Mouse (Mus musculus): ENCODE results near the gene Faf2. TPM values are rescaled to one million over a fixed set of nuclear protein-coding genes. Genes with fewer than 3 reads are reported as not detected.
A peak's percentile ranks its signal among the peaks of the same experiment; 100 is the strongest.

Faf2 gene
- polyA plus RNA-seq, 1 experiment from 2014 or later, result 69.9 TPM

DNA sequence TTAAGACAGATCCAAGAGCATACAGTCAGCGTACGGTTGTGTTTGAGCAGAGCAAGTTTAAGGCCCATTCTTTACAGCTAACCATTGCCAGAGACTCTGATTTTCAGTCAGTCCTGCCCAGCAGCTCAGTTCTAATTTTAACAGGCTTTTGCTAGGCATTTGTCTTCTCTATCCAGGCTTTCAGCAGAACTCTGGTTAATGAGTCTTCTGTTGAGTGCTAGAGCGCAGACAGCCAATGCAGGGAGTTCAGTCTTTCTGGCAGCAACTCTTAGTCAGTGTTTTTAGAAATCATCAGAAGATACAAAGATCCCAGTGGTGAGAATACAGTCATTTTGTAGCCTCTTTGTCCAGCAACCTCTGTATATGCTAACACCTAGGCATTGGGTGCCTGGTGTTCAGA, 28.9 kb downstream of the Faf2 start:
- 94% methylated on average over 3 of the region's 3 CpGs for WGBS
- Histone ChIP-seq H3K9me3 (no peaks in the 10 kb centered on the region), H3K4me2 (no peak overlapping the region), H3K9ac (no peak overlapping the region), H3K36me3 (peaks cover 73% of the 10 kb centered on the region), H3K27me3 (replicated peaks) (no peaks in the 10 kb centered on the region), H3K4me3 (replicated peaks) (no peak overlapping the region), H3K27ac (no peak overlapping the region), H3K4me1 (no peaks in the 10 kb centered on the region)
- no peak for ATAC-seq (ENCODE audit: insufficient read depth, low FRiP score, low read depth)

DNA sequence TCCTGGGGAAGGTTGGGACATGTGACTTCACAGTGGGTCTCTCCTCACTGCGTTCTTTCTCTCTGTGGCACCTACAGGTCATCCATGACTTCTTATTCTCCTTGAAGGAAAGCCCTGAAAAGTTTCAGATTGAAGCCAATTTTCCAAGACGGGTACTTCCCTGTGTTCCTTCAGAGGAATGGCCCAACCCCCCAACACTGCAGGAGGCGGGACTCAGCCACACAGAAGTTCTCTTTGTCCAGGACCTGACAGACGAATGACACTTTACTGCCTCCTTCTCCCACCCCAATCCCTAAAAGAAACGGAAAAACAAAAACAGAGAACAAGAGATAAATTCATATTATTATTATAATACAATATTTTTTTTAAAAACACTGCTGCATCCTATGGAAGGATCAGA, 39.3 kb downstream of the Faf2 start:
- Histone ChIP-seq H3K4me1 (no peaks in the 10 kb centered on the region), H3K9me3 (no peaks in the 10 kb centered on the region), H3K9ac (no peak overlapping the region), H3K36me3 (peaks cover 40% of the 10 kb centered on the region), H3K4me2 (no peak overlapping the region), H3K4me3 (replicated peaks) (no peak overlapping the region), H3K27ac (peak overlapping the region; percentile 59; the same call in 1 of the 2 replicates), H3K27me3 (replicated peaks) (no peaks in the 10 kb centered on the region)
- no peak for ATAC-seq (ENCODE audit: insufficient read depth, low FRiP score, low read depth)
- WGBS, result 54% methylated on average over 5 of the region's 5 CpGs

DNA sequence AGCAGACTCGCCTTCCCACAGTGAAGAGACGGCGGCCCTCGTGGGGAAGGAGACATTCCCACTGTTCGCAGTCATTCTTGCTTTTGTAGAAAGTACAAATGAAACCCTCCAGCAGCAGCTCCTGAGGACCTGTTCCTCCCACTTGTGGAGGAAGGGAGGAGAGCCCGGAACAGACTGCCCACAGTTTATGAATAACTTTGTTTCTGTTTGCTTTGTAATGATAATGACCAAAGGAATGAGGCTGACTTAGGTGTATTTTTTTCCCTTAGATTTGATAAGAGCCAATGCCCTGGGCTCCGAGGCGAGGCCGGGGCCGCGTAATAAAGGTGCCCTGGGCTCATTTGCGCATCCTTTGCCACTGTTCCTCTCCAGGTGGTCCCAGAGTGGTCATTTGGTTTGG, 39.8 kb downstream of the Faf2 start:
- no peaks in the 10 kb centered on the region for H3K4me1 ChIP-seq
- H3K9me3 ChIP-seq, result no peaks in the 10 kb centered on the region
- whole genome bisulfite sequencing, result 73% methylated on average over 12 of the region's 12 CpGs
- peak; percentile 71 for ATAC-seq (ENCODE audit: insufficient read depth, low FRiP score, low read depth)
- H3K27me3 ChIP-seq (replicated peaks), result no peaks in the 10 kb centered on the region
- no peak overlapping the region for H3K9ac ChIP-seq
- peaks cover 35% of the 10 kb centered on the region for H3K36me3 ChIP-seq
- no peak overlapping the region for H3K4me2 ChIP-seq
- H3K27ac ChIP-seq, result peak overlapping the region; percentile 59; the same call in 1 of the 2 replicates
- H3K4me3 ChIP-seq (replicated peaks), result no peak overlapping the region

DNA sequence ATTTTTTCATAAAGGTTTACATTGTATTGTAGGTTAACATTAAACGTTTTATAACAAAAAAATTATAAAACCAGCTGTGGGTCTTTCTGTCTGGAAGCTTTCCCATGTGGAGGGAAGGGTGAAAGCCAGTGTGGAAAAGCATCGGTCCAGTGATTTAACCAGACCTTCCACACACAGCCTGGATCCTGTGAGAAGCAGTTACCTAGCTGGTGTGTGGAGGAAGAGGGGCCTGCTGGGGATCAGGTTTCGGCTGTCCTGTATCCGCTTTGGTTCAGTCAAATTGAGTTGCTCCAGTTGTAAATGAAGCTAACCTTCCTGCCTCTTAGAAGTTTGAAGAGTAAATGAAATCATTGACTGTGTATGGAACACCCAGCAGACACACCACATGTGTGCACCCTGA, 42.4 kb downstream of the Faf2 start:
- 82% methylated on average over 4 of the region's 4 CpGs for WGBS
- no peak overlapping the region for H3K4me3 ChIP-seq (replicated peaks)
- no peak for ATAC-seq (ENCODE audit: insufficient read depth, low FRiP score, low read depth)
- peaks cover 21% of the 10 kb centered on the region; the same call in 1 of the 2 replicates for H3K36me3 ChIP-seq
- H3K9ac ChIP-seq, result no peak overlapping the region
- no peak overlapping the region for H3K27ac ChIP-seq
- no peaks in the 10 kb centered on the region for H3K9me3 ChIP-seq
- H3K27me3 ChIP-seq (replicated peaks), result no peaks in the 10 kb centered on the region
- no peak overlapping the region for H3K4me2 ChIP-seq
- no peaks in the 10 kb centered on the region for H3K4me1 ChIP-seq

DNA sequence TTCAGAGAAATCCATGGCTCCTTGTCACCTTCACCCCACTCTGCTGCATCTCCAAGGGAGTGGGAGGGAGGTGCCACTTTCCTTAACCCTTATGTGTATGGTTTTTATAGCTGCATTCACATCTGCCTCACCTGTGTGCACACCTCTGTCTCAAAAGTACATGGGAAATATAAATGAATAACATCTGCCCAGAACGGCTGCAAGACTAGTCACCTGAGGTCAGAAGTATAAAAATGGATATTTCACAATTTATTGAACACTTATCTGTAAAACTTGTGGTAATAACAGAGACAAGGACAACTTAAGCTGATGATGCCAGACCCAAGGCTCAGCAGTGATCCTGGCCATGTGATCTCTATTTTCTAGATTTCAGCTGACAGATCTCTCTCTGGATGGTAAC, 42.9 kb downstream of the Faf2 start:
- no peak for ATAC-seq (ENCODE audit: insufficient read depth, low FRiP score, low read depth)
- WGBS, result 86% methylated on average over 1 of the region's 1 CpGs
- Histone ChIP-seq H3K36me3 (peaks cover 20% of the 10 kb centered on the region; the same call in 1 of the 2 replicates), H3K9me3 (no peaks in the 10 kb centered on the region), H3K27me3 (replicated peaks) (no peaks in the 10 kb centered on the region), H3K4me2 (no peak overlapping the region), H3K4me1 (no peaks in the 10 kb centered on the region), H3K27ac (no peak overlapping the region), H3K4me3 (replicated peaks) (no peak overlapping the region), H3K9ac (no peak overlapping the region)

DNA sequence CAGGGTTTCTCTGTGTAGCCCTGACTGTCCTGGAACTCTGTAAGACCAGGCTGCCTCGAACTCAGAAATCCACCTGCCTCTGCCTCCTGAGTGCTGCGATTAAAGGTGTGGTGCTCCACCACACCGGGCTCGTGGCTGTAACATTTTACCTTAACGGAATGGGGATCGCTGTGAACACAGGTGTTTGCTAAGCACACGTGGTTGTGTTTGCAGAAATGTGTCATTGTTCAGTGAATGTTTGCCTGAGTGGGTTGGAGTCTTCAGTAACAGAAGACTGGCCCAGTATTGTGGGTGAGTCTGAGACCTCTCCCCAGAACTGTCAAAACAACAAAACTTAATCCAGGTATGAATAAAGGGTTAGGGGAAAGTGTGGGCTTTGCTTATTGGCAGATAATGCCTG, 43.5 kb downstream of the Faf2 start:
- Histone ChIP-seq H3K4me1 (no peaks in the 10 kb centered on the region), H3K36me3 (peaks cover 20% of the 10 kb centered on the region; the same call in 1 of the 2 replicates), H3K27me3 (replicated peaks) (no peaks in the 10 kb centered on the region), H3K4me3 (replicated peaks) (no peak overlapping the region), H3K9me3 (no peaks in the 10 kb centered on the region), H3K27ac (no peak overlapping the region), H3K9ac (no peak overlapping the region), H3K4me2 (no peak overlapping the region)
- WGBS, result 83% methylated on average over 7 of the region's 7 CpGs
- no peak for ATAC-seq (ENCODE audit: insufficient read depth, low FRiP score, low read depth)

DNA sequence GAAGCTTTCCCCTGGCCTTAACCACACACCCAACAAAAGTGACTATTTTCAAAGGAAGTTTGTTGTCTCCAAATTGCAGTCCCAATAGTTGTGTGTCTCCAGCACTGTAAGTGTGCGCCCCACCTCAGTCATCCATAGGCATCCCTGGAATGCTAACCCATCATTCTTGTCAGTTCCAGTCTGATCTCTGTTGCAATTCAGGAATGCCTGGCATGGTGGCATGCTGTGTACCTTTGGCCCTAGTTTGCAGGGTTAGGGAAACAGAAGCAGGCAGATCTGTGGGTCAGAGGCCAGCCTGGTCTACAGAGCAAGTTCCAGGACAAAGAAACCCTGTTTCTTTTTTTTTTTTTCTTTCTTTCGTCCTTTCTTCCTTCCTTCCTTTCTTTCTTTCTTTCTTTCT, 48.9 kb downstream of the Faf2 start:
- Histone ChIP-seq H3K27ac (no peak overlapping the region), H3K27me3 (replicated peaks) (no peaks in the 10 kb centered on the region), H3K4me3 (replicated peaks) (no peak overlapping the region), H3K4me1 (no peaks in the 10 kb centered on the region), H3K4me2 (no peak overlapping the region), H3K36me3 (no peaks in the 10 kb centered on the region), H3K9ac (no peak overlapping the region), H3K9me3 (no peaks in the 10 kb centered on the region)
- ATAC-seq (ENCODE audit: insufficient read depth, low FRiP score, low read depth), result no peak
- 64% methylated on average over 2 of the region's 2 CpGs for WGBS

DNA sequence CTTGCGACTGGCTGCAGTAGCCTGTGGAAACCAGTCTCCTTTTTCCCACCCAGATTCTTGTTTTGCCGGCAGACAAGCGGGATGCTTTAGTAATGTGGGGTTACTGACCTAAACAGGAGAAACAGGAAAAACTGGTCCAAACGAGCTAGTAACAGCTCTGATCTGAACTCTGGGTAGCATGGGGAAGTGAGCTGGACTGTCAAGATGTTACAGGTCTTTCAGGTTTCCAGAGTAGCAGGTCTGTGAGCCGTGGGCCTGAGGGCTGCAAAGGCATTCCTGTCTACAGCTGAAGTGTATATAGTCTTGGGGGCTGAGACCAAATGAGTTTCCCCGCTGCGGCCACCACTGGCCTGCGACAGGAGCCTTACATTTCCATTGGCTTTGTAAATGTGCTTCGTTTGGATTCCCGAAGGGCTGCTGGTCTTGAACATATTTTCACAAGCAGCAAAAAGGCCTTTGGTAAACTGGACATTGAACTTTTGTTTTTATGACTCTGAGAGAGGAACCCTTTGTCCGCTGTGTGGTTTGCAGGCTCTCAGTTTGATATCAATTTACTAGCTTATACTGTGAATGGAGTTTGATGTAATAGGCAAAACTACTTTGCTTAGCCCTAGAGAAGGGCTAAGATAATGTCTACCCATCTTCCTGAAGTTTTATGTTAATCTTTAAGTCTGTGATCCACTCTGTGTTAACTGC, 54.5 kb downstream of the Faf2 start:
- no peak overlapping the region for H3K9ac ChIP-seq
- H3K4me2 ChIP-seq, result 0 out of 2 replicates have a peak overlapping the region, but pooled peaks have one; percentile 8
- H3K27ac ChIP-seq, result peak overlapping the region; percentile 69; the same call in 1 of the 2 replicates
- H3K4me1 ChIP-seq, result no peaks in the 10 kb centered on the region
- H3K27me3 ChIP-seq (replicated peaks), result no peaks in the 10 kb centered on the region
- WGBS, result 54% methylated on average over 11 of the region's 11 CpGs
- peaks cover 18% of the 10 kb centered on the region for H3K36me3 ChIP-seq
- H3K9me3 ChIP-seq, result no peaks in the 10 kb centered on the region
- ATAC-seq (ENCODE audit: insufficient read depth, low FRiP score, low read depth), result peak; percentile 47
- H3K4me3 ChIP-seq (replicated peaks), result no peak overlapping the region

DNA sequence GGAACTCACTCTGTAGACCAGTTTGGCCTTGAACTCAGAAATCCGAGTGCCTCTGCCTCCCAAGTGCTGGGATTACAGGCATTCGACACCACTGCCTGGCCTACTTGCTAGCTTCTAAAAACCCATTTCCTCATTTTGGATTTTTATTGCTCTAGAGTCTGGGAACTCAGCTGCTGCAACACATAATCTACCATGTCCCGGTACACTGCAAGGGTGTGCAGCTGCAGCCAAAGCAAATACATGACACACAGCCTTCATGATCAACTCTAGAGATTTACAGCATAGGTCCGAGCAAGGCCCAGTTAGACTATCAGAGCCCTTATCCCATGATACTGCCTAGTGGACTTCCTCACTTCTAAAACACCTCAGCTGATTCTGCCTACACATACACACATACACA, 56.7 kb downstream of the Faf2 start:
- Histone ChIP-seq H3K27me3 (replicated peaks) (no peaks in the 10 kb centered on the region), H3K36me3 (peaks cover 40% of the 10 kb centered on the region), H3K4me2 (no peak overlapping the region), H3K4me3 (replicated peaks) (no peak overlapping the region), H3K4me1 (no peaks in the 10 kb centered on the region), H3K9ac (no peak overlapping the region), H3K9me3 (no peaks in the 10 kb centered on the region), H3K27ac (no peak overlapping the region)
- 73% methylated on average over 4 of the region's 4 CpGs for WGBS
- ATAC-seq (ENCODE audit: insufficient read depth, low FRiP score, low read depth), result no peak

DNA sequence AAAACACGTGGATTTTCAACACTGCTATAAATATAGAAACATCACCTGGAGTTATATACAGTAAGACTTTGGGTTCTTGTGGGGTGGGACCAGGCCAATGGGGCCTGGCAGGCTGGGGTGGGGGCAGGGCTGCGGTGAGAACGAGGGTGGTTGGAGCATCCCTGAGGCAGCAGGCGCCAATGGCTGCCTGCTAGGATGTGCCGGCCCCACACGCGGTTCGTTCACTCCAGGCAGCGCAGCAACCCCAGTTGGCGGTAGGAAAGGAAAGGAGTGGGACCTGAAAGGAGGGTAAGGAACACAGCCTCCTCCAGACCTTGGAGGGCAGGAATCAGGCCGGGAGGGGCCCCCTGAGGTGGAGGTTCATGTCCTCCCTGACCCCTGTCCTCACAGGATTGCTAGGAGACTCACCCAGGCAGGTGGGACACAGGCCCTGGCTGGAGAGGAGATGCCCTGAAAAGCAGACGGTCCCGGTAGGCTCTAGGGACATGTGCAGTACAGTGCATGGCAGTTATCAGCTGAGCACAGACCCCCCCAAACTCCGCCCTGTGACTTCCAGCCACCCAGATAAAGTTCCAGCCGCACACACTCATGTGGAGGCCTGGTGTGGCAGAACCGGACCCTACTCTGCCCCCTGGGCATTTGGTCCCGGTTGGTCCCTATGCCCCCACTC, 58.7 kb downstream of the Faf2 start:
- ATAC-seq (ENCODE audit: insufficient read depth, low FRiP score, low read depth), result peak; percentile 84
- H3K9me3 ChIP-seq, result no peaks in the 10 kb centered on the region
- no peak overlapping the region for H3K27ac ChIP-seq
- no peaks in the 10 kb centered on the region for H3K27me3 ChIP-seq (replicated peaks)
- H3K36me3 ChIP-seq, result peaks cover 49% of the 10 kb centered on the region
- no peak overlapping the region for H3K4me3 ChIP-seq (replicated peaks)
- H3K4me1 ChIP-seq, result peaks cover 5% of the 10 kb centered on the region; the same call in 1 of the 2 replicates
- WGBS, result 78% methylated on average over 17 of the region's 17 CpGs
- no peak overlapping the region for H3K4me2 ChIP-seq
- no peak overlapping the region for H3K9ac ChIP-seq

DNA sequence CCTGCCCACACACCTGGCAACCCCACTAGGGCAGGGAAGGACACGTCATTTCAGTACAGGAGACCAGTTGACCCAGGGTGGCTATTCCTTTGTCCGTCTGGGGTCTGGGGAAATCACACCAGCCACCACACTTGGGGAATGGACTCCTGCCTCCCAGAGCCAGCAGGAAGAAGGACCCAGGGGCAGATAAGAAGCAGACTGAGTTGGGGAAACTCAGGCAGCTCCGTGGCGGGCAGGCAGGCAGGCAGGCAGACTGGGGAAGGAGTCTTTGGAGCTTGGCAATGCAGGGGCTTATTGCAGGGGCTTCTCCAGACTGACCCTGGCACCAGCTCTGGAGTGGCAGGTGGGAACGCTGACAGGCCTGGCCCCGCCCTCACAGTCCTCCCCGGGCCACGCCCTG, 59.7 kb downstream of the Faf2 start:
- Histone ChIP-seq H3K4me3 (replicated peaks) (no peak overlapping the region), H3K27me3 (replicated peaks) (no peaks in the 10 kb centered on the region), H3K4me2 (no peak overlapping the region), H3K9me3 (no peaks in the 10 kb centered on the region), H3K4me1 (peaks cover 14% of the 10 kb centered on the region; the same call in 1 of the 2 replicates), H3K9ac (no peak overlapping the region), H3K27ac (no peak overlapping the region), H3K36me3 (peaks cover 49% of the 10 kb centered on the region)
- no peak for ATAC-seq (ENCODE audit: insufficient read depth, low FRiP score, low read depth)
- 77% methylated on average over 8 of the region's 8 CpGs for WGBS

DNA sequence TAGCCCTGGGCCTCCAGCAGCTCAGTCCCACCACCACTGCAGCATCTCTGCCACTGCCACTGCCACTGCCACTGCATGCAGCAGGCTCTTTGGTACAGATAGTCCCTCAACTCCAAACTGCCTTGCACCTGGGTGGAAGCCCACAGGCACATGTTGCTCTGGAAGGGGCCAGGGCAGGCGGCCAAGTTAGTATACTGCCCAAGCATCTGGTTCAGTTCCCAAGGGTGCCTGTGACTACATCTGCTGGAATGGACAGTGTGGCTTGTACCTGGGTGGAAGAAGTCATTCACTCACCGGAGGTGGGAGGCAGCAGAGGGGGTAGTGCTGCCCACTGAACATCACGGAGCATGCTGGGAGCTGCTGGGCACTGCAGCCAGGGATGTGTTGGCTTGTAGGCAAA, 61.7 kb downstream of the Faf2 start:
- no peaks in the 10 kb centered on the region for H3K9me3 ChIP-seq
- peaks cover 49% of the 10 kb centered on the region for H3K36me3 ChIP-seq
- no peak overlapping the region for H3K4me3 ChIP-seq (replicated peaks)
- no peak overlapping the region for H3K9ac ChIP-seq
- H3K4me1 ChIP-seq, result peaks cover 18% of the 10 kb centered on the region; the same call in 1 of the 2 replicates
- WGBS, result 92% methylated on average over 3 of the region's 3 CpGs
- H3K27ac ChIP-seq, result peak overlapping the region; percentile 28; the same call in 1 of the 2 replicates
- no peak overlapping the region for H3K4me2 ChIP-seq
- no peak for ATAC-seq (ENCODE audit: insufficient read depth, low FRiP score, low read depth)
- no peaks in the 10 kb centered on the region for H3K27me3 ChIP-seq (replicated peaks)
